Mouse (Mus musculus) ovary, postnatal 14 days (tissue): ENCODE results near the gene Mok.
"Not testable (repeated sequence)": the region's sequence is repeated elsewhere in the genome, so short reads cannot be mapped to it uniquely, and the experiment has no call there.

Experiments used
- DNase-seq: peaks from one replicate; pipeline ENCODE4 v3.0.0; 2022; ENCODE audit warnings: low spot score

The Mok gene

GRCm38 (mm10) chr12:110840348-110841198, at the start of gene Mok:
Gene Mok (minus strand): TSS chr12:110840939.
- DNase-seq: peak; percentile 97

- DNase-seq: peak; percentile 86
These were observed 48.6 kb upstream of the Mok start, which contains the start of the genes Cinp and Tecpr2 for GRCm38 (mm10) chr12:110889036-110890020. Gene Cinp (minus strand): TSS chr12:110889145. Gene Tecpr2 (plus strand): TSS chr12:110889264.

GRCm38 (mm10) chr12:110888606-110889005, 47.9 kb upstream of the Mok start:
- DNase-seq: no peak

GRCm38 (mm10) chr12:110888106-110888505, 47.4 kb upstream of the Mok start:
- DNase-seq: no peak

- DNase-seq: no peak
These were observed 44.5 kb upstream of the Mok start for GRCm38 (mm10) chr12:110885251-110885650.

- no peak for DNase-seq
These were observed 41.6 kb upstream of the Mok start for GRCm38 (mm10) chr12:110882291-110882690.

- no peak for DNase-seq
These were observed 34.6 kb upstream of the Mok start for GRCm38 (mm10) chr12:110875351-110875750.

- DNase-seq: no peak
These were observed 30.5 kb upstream of the Mok start for GRCm38 (mm10) chr12:110871247-110871646.

- DNase-seq: no peak
These were observed 29.4 kb upstream of the Mok start for GRCm38 (mm10) chr12:110870107-110870506.

- DNase-seq: no peak
These were observed 25.2 kb upstream of the Mok start for GRCm38 (mm10) chr12:110865989-110866388.

GRCm38 (mm10) chr12:110865571-110865970, 24.8 kb upstream of the Mok start:
- no peak for DNase-seq

- DNase-seq: no peak
These were observed 23.3 kb upstream of the Mok start for GRCm38 (mm10) chr12:110864008-110864407.

- DNase-seq: no peak
These were observed 20.5 kb upstream of the Mok start for GRCm38 (mm10) chr12:110861256-110861655.

- DNase-seq: no peak
These were observed 19.6 kb upstream of the Mok start for GRCm38 (mm10) chr12:110860293-110860692.

- not testable (repeated sequence) for DNase-seq
These were observed 17.9 kb upstream of the Mok start for GRCm38 (mm10) chr12:110858681-110859080.

- no peak for DNase-seq
These were observed 16.5 kb upstream of the Mok start for GRCm38 (mm10) chr12:110857196-110857595.

GRCm38 (mm10) chr12:110854786-110855737, 14.3 kb upstream of the Mok start:
- no peak for DNase-seq

GRCm38 (mm10) chr12:110851923-110852322, 11.2 kb upstream of the Mok start:
- DNase-seq: no peak

GRCm38 (mm10) chr12:110851414-110851813, 10.7 kb upstream of the Mok start:
- DNase-seq: no peak

- DNase-seq: no peak
These were observed 10.2 kb upstream of the Mok start for GRCm38 (mm10) chr12:110850929-110851256.
